Mouse (Mus musculus) intestine, postnatal 0 days (tissue): Measurements from ENCODE around the gene Rbm34. TPM values are rescaled to one million over a fixed set of nuclear protein-coding genes. Genes with fewer than 3 reads are reported as not detected.
A peak's percentile ranks its signal among the peaks of the same experiment; 100 is the strongest.

ENCODE experiments used
- ATAC-seq: fragments of 200-750 bp; cut with Nextera tagmentation; 2 replicates; pipeline ENCODE4 v1.8.0; 2017; ENCODE audit warnings: mild to moderate bottlenecking, moderate TSS enrichment, moderate library complexity
- H3K27ac ChIP-seq: fragments of 300-500 bp; sonication (generic); 2 replicates; pipeline ENCODE4 v1.5.1; 2014; ENCODE audit warnings: mild to moderate bottlenecking, low read depth, low read length, moderate library complexity
- H3K27me3 ChIP-seq: fragments of 300-500 bp; sonication (generic); replicated peaks from 2 replicates; pipeline ENCODE4 v1.6.1; 2014; ENCODE audit warnings: low read length, mixed read lengths; ENCODE audit not compliant: control insufficient read depth, insufficient read depth
- H3K36me3 ChIP-seq: fragments of 300-500 bp; sonication (generic); 2 replicates; pipeline ENCODE4 v1.6.1; 2014; ENCODE audit warnings: mild to moderate bottlenecking, moderate library complexity; ENCODE audit not compliant: control insufficient read depth, insufficient read depth
- H3K4me1 ChIP-seq: fragments of 300-500 bp; sonication (generic); replicated peaks from 2 replicates; pipeline ENCODE4 v1.6.1; 2014; ENCODE audit warnings: antibody characterized with exemption, low read length, mixed read lengths; ENCODE audit not compliant: control insufficient read depth, insufficient read depth
- H3K4me2 ChIP-seq: fragments of 300-500 bp; sonication (generic); replicated peaks from 2 replicates; pipeline ENCODE4 v1.6.1; 2014; ENCODE audit warnings: low read depth, mild to moderate bottlenecking, moderate library complexity
- H3K4me3 ChIP-seq: fragments of 300-500 bp; sonication (generic); 2 replicates; pipeline ENCODE4 v1.5.1; 2014; ENCODE audit warnings: low read depth, low read length
- H3K9ac ChIP-seq: fragments of 300-500 bp; sonication (generic); 2 replicates; pipeline ENCODE4 v1.6.1; 2014; ENCODE audit warnings: mild to moderate bottlenecking, low read depth, low read length
- H3K9me3 ChIP-seq: fragments of 300-500 bp; sonication (generic); 2 replicates; pipeline ENCODE4 v1.6.1; 2016; ENCODE audit warnings: mixed run types; ENCODE audit not compliant: control insufficient read depth
- CTCF ChIP-seq: sonication (generic); IDR thresholded peaks from 2 replicates; pipeline ENCODE4 v1.5.1; 2016; ENCODE audit warnings: low read depth, mild to moderate bottlenecking, control low read depth, antibody characterized with exemption, moderate library complexity
- WGBS: fragments of 180-500 bp; shearing (Covaris S2); extraction: QIAGEN DNeasy Blood & Tissue Kit; methylation state at CpG from one replicate; pipeline ENCODE4 v1.1.7; 2014; 5-methylcytosine and 5-hydroxymethylcytosine counted together
- polyA plus RNA-seq: library from polyadenylated mRNA; unstranded; fragments of >200 nt; fragmentation: Nextera tagmentation; extraction: Ambion mirVana; gene quantifications from 2 replicates; pipeline ENCODE4 v1.2.1, GENCODE M21; 2015

Gene Rbm34
- polyA plus RNA-seq, 1 experiment from 2014 or later = 25.3 TPM

DNA sequence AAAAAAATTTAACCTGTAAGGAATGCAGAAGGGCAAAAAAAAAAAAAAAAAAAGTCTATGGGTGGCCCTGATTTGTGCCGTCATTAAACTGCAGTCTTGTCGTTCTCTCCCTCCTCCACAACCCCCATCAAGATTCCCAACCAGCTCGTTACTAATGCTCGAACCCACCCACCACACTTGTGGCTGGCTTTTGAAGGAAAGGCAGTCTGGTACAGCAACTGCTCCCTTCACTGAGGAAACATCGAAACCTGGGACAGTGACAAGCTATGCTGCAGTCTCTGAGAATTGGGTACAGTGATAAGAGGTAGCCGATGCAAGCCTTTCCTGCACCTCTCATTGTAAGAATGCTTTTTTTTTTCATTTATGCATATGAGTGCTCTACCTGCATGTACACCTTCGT, 24.4 kb downstream of the Rbm34 start:
- Histone ChIP-seq H3K4me3 (peak overlapping the region; percentile 78; the same call in 1 of the 2 replicates), H3K27me3 (no peaks in the 10 kb centered on the region), H3K36me3 (peaks cover 25% of the 10 kb centered on the region), H3K27ac (peak overlapping the region; percentile 96; the same call in 1 of the 2 replicates), H3K4me2 (peak overlapping the region; percentile 79), H3K4me1 (no peaks in the 10 kb centered on the region), H3K9me3 (no peaks in the 10 kb centered on the region), H3K9ac (no peak overlapping the region)
- TF ChIP-seq CTCF = no peak
- ATAC-seq = no peak
- 79% methylated on average over 7 of the region's 7 CpGs for WGBS

DNA sequence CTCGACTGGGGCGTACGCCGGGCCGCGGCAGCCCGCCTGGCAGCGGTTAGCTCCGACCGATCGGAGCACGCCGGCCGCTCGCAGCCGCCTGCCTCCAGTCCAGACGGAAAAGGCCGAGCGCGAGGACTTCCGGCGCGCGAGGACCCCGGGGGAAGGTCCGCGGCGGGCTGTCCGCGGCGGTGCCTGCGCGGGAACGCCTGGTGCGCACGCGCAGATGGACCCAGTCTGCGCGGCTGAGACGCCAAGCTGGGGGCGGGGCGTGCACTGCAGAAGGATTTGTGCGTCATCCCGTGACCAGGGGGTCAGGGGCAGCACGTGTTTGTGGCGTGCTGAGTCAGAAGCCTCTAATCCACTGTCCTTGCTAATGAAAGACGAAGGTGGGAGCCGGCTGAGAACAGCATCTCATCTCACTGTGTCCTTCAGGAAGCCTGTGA, 25.1 kb downstream of the Rbm34 start, which contains the start of gene Tomm20:
Tomm20 (minus strand) TSS at position 115 of the 434 bp plus-strand sequence.
- Histone ChIP-seq H3K4me3 (peak within 1 kb of the TSS; percentile 78), H3K36me3 (peaks cover 22% of the 10 kb centered on the region), H3K27ac (peak within 1 kb of the TSS; percentile 96), H3K4me2 (peak within 1 kb of the TSS; percentile 79), H3K9ac (peak within 1 kb of the TSS; percentile 92), H3K9me3 (no peaks in the 10 kb centered on the region), H3K27me3 (no peaks in the 10 kb centered on the region), H3K4me1 (no peaks in the 10 kb centered on the region)
- WGBS = under 1% methylated on average over 48 of the region's 48 CpGs
- ATAC-seq = peak; percentile 96
- no peak for TF ChIP-seq CTCF

DNA sequence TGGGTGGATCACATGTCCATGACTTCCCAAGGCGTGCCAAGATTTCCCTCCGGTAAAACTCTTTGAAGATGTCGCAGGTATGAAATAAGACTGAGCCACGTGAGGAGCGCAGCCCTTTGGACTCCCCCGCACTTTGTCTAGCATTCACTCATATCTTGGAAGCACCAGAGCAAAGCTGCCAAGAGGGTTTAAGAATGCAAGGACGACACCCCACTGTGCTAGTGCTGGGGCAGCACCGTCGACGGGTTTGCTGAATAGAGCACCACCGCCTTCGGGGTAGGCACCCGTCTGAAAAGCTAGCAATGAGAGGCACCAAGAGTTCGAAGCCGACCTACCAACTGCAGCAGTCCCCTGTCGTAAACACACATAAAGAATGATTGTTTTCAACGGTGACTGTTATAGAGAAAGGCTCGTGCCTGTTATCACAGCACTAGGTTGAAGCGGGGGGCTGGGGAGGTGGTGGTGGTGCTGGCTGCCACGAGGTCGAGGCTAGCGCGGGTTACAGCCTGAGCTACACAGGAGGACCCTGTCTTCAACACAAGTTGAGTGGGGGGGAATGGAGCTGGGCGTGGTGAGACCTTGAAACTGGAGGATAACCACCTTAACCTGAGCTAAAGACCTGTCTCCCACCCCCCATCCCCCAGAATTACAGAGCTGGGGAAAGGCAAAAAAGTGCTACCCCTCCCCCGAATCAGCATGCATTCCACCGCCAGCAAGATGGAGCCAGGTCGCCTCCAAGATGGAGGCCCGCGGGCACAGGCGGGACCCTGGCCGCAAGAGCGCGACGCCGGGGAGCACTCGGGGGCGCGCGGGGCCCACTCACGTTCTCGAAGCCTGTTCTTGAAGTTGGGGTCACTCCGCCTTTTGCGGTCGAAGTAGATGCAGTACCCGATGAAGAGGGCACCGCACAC, 25.8 kb downstream of the Rbm34 start:
- no peak for TF ChIP-seq CTCF
- H3K4me2 ChIP-seq = peak overlapping the region; percentile 79
- H3K9ac ChIP-seq = peak overlapping the region; percentile 92
- H3K27ac ChIP-seq = peak overlapping the region; percentile 96
- ATAC-seq = peak; percentile 66
- H3K4me3 ChIP-seq = peak overlapping the region; percentile 78
- no peaks in the 10 kb centered on the region for H3K9me3 ChIP-seq
- peaks cover 17% of the 10 kb centered on the region for H3K36me3 ChIP-seq
- no peaks in the 10 kb centered on the region for H3K27me3 ChIP-seq
- no peaks in the 10 kb centered on the region for H3K4me1 ChIP-seq
- WGBS = under 1% methylated on average over 45 of the region's 46 CpGs

DNA sequence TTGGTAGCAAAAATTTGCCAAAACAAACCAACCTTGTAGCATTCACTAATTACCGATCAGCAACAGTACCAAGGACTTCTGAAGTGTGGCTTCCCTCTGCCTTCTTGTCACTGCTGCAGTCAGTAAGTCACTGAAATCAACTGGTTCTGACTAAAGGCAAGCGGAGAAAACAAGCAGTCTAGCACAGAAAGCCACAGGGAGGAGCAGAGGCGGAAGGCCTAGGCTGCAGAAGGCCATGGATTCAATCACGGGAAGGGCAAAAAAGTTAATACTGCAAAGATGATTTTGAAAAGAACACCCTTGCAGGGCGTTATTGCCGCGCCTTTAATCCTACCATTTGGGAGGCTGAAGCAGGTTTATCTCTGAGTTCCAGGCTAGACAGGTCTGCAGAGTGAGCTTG, 27.3 kb downstream of the Rbm34 start:
- WGBS = 68% methylated on average over 7 of the region's 7 CpGs
- no peaks in the 10 kb centered on the region for H3K9me3 ChIP-seq
- TF ChIP-seq CTCF = no peak
- no peaks in the 10 kb centered on the region for H3K4me1 ChIP-seq
- H3K9ac ChIP-seq = peak overlapping the region; percentile 12
- no peak overlapping the region for H3K27ac ChIP-seq
- peaks cover 11% of the 10 kb centered on the region for H3K36me3 ChIP-seq
- H3K27me3 ChIP-seq = no peaks in the 10 kb centered on the region
- H3K4me2 ChIP-seq = peak overlapping the region; percentile 79
- peak overlapping the region; percentile 78; the same call in 1 of the 2 replicates for H3K4me3 ChIP-seq
- no peak for ATAC-seq

DNA sequence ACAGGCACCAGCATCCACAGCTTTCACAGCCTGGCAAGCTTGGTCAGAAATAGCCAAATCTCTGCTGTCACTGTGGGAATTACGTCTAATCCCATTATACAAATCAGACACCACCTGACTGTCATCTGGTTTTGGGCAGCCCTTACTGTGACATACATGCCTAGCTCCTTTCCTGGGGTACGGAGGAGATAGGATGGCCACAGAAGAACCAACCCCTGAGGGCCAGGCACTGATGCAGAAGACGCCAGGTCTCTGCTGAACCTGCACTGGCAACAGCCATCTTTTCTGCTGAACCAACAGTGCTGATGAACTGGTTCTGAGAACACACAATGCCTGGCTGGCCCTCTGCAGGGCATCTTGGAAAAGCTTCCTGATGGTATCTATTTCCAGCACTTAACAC, 33.5 kb downstream of the Rbm34 start:
- H3K9me3 ChIP-seq = no peaks in the 10 kb centered on the region
- no peaks in the 10 kb centered on the region for H3K27me3 ChIP-seq
- H3K9ac ChIP-seq = no peak overlapping the region
- H3K27ac ChIP-seq = no peak overlapping the region
- no peak for TF ChIP-seq CTCF
- H3K36me3 ChIP-seq = peaks cover 62% of the 10 kb centered on the region
- H3K4me3 ChIP-seq = no peak overlapping the region
- H3K4me1 ChIP-seq = no peaks in the 10 kb centered on the region
- ATAC-seq = no peak
- no peak overlapping the region for H3K4me2 ChIP-seq
- WGBS = 89% methylated on average over 3 of the region's 3 CpGs

DNA sequence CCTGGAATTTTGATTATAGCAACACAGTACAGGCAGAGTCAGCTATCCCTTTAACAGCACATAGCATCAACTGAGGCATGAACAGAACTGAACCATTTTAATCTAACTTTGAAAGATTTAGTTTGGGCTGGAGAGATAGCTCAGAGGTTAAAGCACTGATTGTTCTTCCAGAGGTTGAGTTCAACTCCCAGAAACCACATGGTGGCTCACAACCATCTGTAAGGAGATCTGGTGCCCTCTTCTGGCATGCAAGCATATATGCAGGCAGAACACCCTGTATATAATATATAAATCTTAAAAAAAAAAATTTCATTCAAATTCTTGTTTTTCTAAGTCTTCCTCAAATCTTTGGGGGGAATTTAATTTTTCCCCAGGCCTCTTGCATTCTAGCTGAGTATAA, 34.9 kb downstream of the Rbm34 start:
- TF ChIP-seq CTCF = peak; percentile 78
- Histone ChIP-seq H3K36me3 (peaks cover 68% of the 10 kb centered on the region), H3K27me3 (no peaks in the 10 kb centered on the region), H3K9me3 (no peaks in the 10 kb centered on the region), H3K9ac (no peak overlapping the region), H3K4me3 (no peak overlapping the region), H3K4me2 (no peak overlapping the region), H3K4me1 (no peaks in the 10 kb centered on the region), H3K27ac (no peak overlapping the region)
- no peak for ATAC-seq
